ENCODE assay signal across 23 mouse cellular contexts in the genomic region with DNA sequence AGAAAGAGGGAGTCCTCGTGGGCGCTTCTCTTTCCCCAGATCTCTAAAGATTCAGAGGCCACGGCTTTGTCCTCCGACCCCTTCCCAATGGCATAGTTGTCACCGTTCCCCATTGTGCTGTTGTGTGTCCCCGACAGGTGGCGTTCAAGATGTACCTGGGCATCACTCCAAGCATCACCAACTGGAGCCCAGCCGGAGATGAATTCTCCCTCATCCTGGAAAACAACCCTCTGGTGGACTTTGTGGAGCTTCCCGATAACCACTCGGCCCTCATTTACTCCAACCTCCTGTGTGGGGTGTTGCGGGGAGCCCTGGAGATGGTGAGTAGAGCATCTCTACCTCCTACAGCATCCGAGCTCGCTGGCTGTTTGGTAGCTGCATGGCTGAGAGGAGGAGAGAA. TPM values are rescaled to one million over a fixed set of nuclear protein-coding genes. Genes with fewer than 3 reads are reported as not detected.
A peak's percentile ranks its signal among the peaks of the same experiment; 100 is the strongest.
DNase-seq lines count a peak whose midpoint lies in the region; ATAC-seq lines count a peak whose summit lies in the region.
"Had no signal": no experiment of that assay in that cellular context is flagged by ENCODE, and none has a peak within 500 bp of the region (broad histone marks: within the 10 kb centered on the region; RNA-seq: fewer than 3 reads in every experiment).

No protein-coding gene starts in this region.

- no peaks in the 10 kb centered on the region for H3K9me3 ChIP-seq in intestine, embryonic 16.5 days (ENCODE audit: control insufficient read depth, low read length)
- H3K9me3 ChIP-seq: forebrain, embryonic 13.5 days; heart, embryonic 12.5 days; hindbrain, embryonic 15.5 days; limb, embryonic 15.5 days; megakaryocyte, embryonic 14.5 days; neural tube, embryonic 12.5 days had no signal

- peaks cover 9% of the 10 kb centered on the region; the same call in 1 of the 2 replicates for H3K36me3 ChIP-seq in intestine, embryonic 16.5 days (ENCODE audit: control insufficient read depth, insufficient read depth, low read length)

- H3K4me1 ChIP-seq in intestine, embryonic 16.5 days (ENCODE audit: control insufficient read depth, insufficient read depth, low read length): no peaks in the 10 kb centered on the region
- H3K4me1 ChIP-seq: heart, embryonic 12.5 days had no signal

- H3K9ac ChIP-seq in intestine, embryonic 16.5 days (ENCODE audit: low read depth, low read length): no peak overlapping the region
- H3K9ac ChIP-seq: forebrain, embryonic 13.5 days; heart, embryonic 12.5 days; hindbrain, embryonic 15.5 days; limb, embryonic 15.5 days; neural tube, embryonic 12.5 days had no signal

- ATAC-seq in frontal cortex, adult (ENCODE audit: low TSS enrichment): peak; percentile 38; the same call in 1 of the 2 replicates
- ATAC-seq in intestine, embryonic 16.5 days: no peak
- ATAC-seq: forebrain, embryonic 13.5 days had no signal

- no peak overlapping the region for H3K4me2 ChIP-seq in intestine, embryonic 16.5 days (ENCODE audit: low read depth, low read length)
- H3K4me2 ChIP-seq: forebrain, embryonic 13.5 days; heart, embryonic 12.5 days; hindbrain, embryonic 15.5 days; limb, embryonic 15.5 days; neural tube, embryonic 12.5 days had no signal

- H3K27ac ChIP-seq in intestine, embryonic 16.5 days (ENCODE audit: low read length): no peak overlapping the region
- H3K27ac ChIP-seq: forebrain, embryonic 13.5 days; hindbrain, embryonic 15.5 days; limb, embryonic 15.5 days; neural tube, embryonic 12.5 days had no signal

- intact Hi-C loops in left cerebral cortex, postnatal 4 days (cut with DNase I): no loop called here

- DNase-seq in frontal cortex, postnatal 25 days (ENCODE audit: low spot score in 2 of 2): no peak
- peak; percentile 68 for DNase-seq in left cerebral cortex, postnatal 4 days
- DNase-seq in left cerebral cortex, adult 8-10 months (ENCODE audit: low spot score in 2 of 2): no peak
- DNase-seq in cerebellum, adult 9-10 months: peak; percentile 95
- DNase-seq in layer of hippocampus, postnatal 36 days: peak; percentile 45 to 50
- no peak for DNase-seq in kidney, adult 18-20 months
- DNase-seq: adrenal gland, postnatal 10 days; embryo, embryonic 11 days; kidney, adult 8-10 months; kidney, postnatal 25 days; lung, postnatal 10 days; right cerebral cortex, postnatal 14 days; thymus, postnatal 25 days had no signal

- H3K4me3 ChIP-seq in intestine, embryonic 16.5 days (ENCODE audit: low read length): no peak overlapping the region
- H3K4me3 ChIP-seq: forebrain, embryonic 13.5 days; heart, embryonic 12.5 days; hindbrain, embryonic 15.5 days; limb, embryonic 15.5 days; megakaryocyte, embryonic 14.5 days; neural tube, embryonic 12.5 days had no signal

- 79% methylated on average over 13 of the region's 13 CpGs for WGBS in intestine, embryonic 16.5 days

- H3K27me3 ChIP-seq in intestine, embryonic 16.5 days (replicated peaks; ENCODE audit: control insufficient read depth, insufficient read depth, low read length): no peaks in the 10 kb centered on the region
- H3K27me3 ChIP-seq: forebrain, embryonic 13.5 days; heart, embryonic 12.5 days; hindbrain, embryonic 15.5 days; limb, embryonic 15.5 days; megakaryocyte, embryonic 14.5 days; neural tube, embryonic 12.5 days had no signal

RNA-seq across cellular contexts. Expression of gene Trappc3, which starts 11.6 kb away (rescaled TPM):
- total RNA-seq in left cerebral cortex, postnatal 4 days (2021): 100 to 1,000 TPM; 102 to 105 TPM
- total RNA-seq in left cerebral cortex, adult 8-10 months (2022): 10 to 100 TPM; 86.2 to 93.4 (median 89.3) TPM
- 10 to 100 TPM; 77.9 to 83.3 TPM for total RNA-seq in layer of hippocampus, postnatal 36 days (2021)
- polyA plus RNA-seq in intestine, embryonic 16.5 days (2015; fragmentation: Nextera tagmentation; extraction: Ambion mirVana): 105 and 107 TPM in 2 replicates

RNA-seq across cellular contexts. Expression of gene Col8a2, which starts 12.8 kb away (rescaled TPM):
- total RNA-seq in left cerebral cortex, postnatal 4 days (2021): 1 to 10 TPM; 2.2 to 3.4 TPM
- total RNA-seq in left cerebral cortex, adult 8-10 months (2022): 1 to 10 TPM; 1.9 to 4.0 (median 2.5) TPM
- 1 to 10 TPM in 1 of 2 experiments, under 1 TPM in 1; 0.60 to 1.3 TPM for total RNA-seq in layer of hippocampus, postnatal 36 days (2021)
- polyA plus RNA-seq in intestine, embryonic 16.5 days (2015; fragmentation: Nextera tagmentation; extraction: Ambion mirVana): 3.5 and 4.5 TPM in 2 replicates
- total RNA-seq: granulocyte monocyte progenitor cell, adult 5-6 weeks had no signal

RNA-seq across cellular contexts. Expression of gene Map7d1, which starts 17.6 kb away (rescaled TPM):
- 100 to 1,000 TPM; 211 to 214 TPM for total RNA-seq in left cerebral cortex, postnatal 4 days (2021)
- 100 to 1,000 TPM; 224 to 273 (median 253) TPM for total RNA-seq in left cerebral cortex, adult 8-10 months (2022)
- total RNA-seq in layer of hippocampus, postnatal 36 days (2021): 100 to 1,000 TPM; 245 to 249 TPM
- 13.1 and 16.7 TPM in 2 replicates for polyA plus RNA-seq in intestine, embryonic 16.5 days (2015; fragmentation: Nextera tagmentation; extraction: Ambion mirVana)

RNA-seq across cellular contexts. Expression of gene Adprhl2, which starts 47.8 kb away (rescaled TPM):
- 10 to 100 TPM; 37.8 to 39.5 TPM for total RNA-seq in left cerebral cortex, postnatal 4 days (2021)
- 10 to 100 TPM; 26.9 to 32.0 (median 31.2) TPM for total RNA-seq in left cerebral cortex, adult 8-10 months (2022)
- 10 to 100 TPM; 29.3 to 30.3 TPM for total RNA-seq in layer of hippocampus, postnatal 36 days (2021)
- 59.0 and 60.1 TPM in 2 replicates for polyA plus RNA-seq in intestine, embryonic 16.5 days (2015; fragmentation: Nextera tagmentation; extraction: Ambion mirVana)

RNA-seq across cellular contexts. Expression of gene Tekt2, which starts 51.7 kb away (rescaled TPM):
- 1 to 10 TPM; 3.5 to 5.1 TPM for total RNA-seq in left cerebral cortex, postnatal 4 days (2021)
- 1 to 10 TPM in 2 of 4 experiments, under 1 TPM in 2; 0.86 to 1.6 (median 1.3) TPM for total RNA-seq in left cerebral cortex, adult 8-10 months (2022)
- 1 to 10 TPM; 1.8 to 2.1 TPM for total RNA-seq in layer of hippocampus, postnatal 36 days (2021)
- 4.8 and 5.6 TPM in 2 replicates for polyA plus RNA-seq in intestine, embryonic 16.5 days (2015; fragmentation: Nextera tagmentation; extraction: Ambion mirVana)
- total RNA-seq: granulocyte monocyte progenitor cell, adult 5-6 weeks; monocyte, adult 5-6 weeks had no signal

Comparison
In these comparisons a context has a peak if more than half of its experiments do, and no peak if none do; other contexts are left out.
1. DNase-seq: peak in left cerebral cortex, postnatal 4 days (single experiment), cerebellum, adult 9-10 months (single experiment) and layer of hippocampus, postnatal 36 days (2 of 2); none in frontal cortex, postnatal 25 days (0 of 2), left cerebral cortex, adult 8-10 months (0 of 2) and kidney, adult 18-20 months (single experiment).